Mouse (Mus musculus): ENCODE measurements around the gene Arf4.

GRCm38 (mm10) chr14:26662488-26662887, 24.6 kb downstream of the Arf4 start:
- TF ChIP-seq CTCF (IDR thresholded peaks at IDR 0.05; ENCODE audit: low read depth) (no peak), EP300 (IDR thresholded peaks at IDR 0.05; ENCODE audit: low read depth) (0 out of 2 replicates have a peak, but pooled peaks have one; percentile 24)

Measured in liver, embryonic 14.5 days (tissue).